Mouse (Mus musculus) cerebellum, adult 2 months (tissue): Measurements from ENCODE around the gene Mslnl. TPM values are rescaled to one million over a fixed set of nuclear protein-coding genes. Genes with fewer than 3 reads are reported as not detected.

Experiments used
- DNase-seq, 2 experiments: peaks; one replicate each; pipeline ENCODE4 v3.0.0; 2021
- H3K27ac ChIP-seq: fragments of 200-500 bp; 2 replicates; pipeline ENCODE4 v1.5.1; 2012; ENCODE audit warnings: low read length, control low read depth, inconsistent platforms; ENCODE audit not compliant: insufficient read depth
- H3K27me3 ChIP-seq: fragments of 200-500 bp; 2 replicates; pipeline ENCODE4 v1.6.1; 2012; ENCODE audit warnings: inconsistent platforms, mild to moderate bottlenecking, low read length, moderate library complexity; ENCODE audit not compliant: control insufficient read depth, insufficient read depth
- H3K4me1 ChIP-seq: fragments of 200-500 bp; 2 replicates; pipeline ENCODE4 v1.6.1; 2011; ENCODE audit warnings: low read length; ENCODE audit not compliant: control insufficient read depth, insufficient read depth
- H3K4me3 ChIP-seq: fragments of 200-500 bp; replicated peaks from 2 replicates; pipeline ENCODE3; 2011; ENCODE audit warnings: mild to moderate bottlenecking, low read depth, low read length, control low read depth; ENCODE audit not compliant: insufficient read depth
- CTCF ChIP-seq: fragments of 200-500 bp; IDR thresholded peaks from 2 replicates; pipeline ENCODE4 v1.5.1; 2011; ENCODE audit warnings: low read depth, mild to moderate bottlenecking, control low read depth, low read length, moderate library complexity, borderline replicate concordance; ENCODE audit not compliant: insufficient read depth
- POLR2A ChIP-seq: fragments of 200-500 bp; IDR thresholded peaks from 2 replicates; pipeline ENCODE4 v1.6.1; 2011; ENCODE audit warnings: low read length, control low read depth, borderline replicate concordance; ENCODE audit not compliant: insufficient read depth
- WGBS: fragments of 180-500 bp; shearing (Covaris S2); methylation state at CpG from one replicate; pipeline ENCODE4 v1.1.7; 2018; 5-methylcytosine and 5-hydroxymethylcytosine counted together
- polyA plus RNA-seq: library from polyadenylated mRNA; depleted of rRNA; stranded (reverse); fragments of >200 nt; gene quantifications from 2 replicates; pipeline ENCODE4 v1.2.3, GENCODE M21; 2012

Gene Mslnl
- polyA plus RNA-seq, 1 experiment: 1.1 TPM

GRCm38 (mm10) chr17:25715627-25716026 lies 20.2 kb upstream of the Mslnl start:
- H3K4me1 ChIP-seq: no peaks in the 10 kb centered on the region
- H3K4me3 ChIP-seq: no peak overlapping the region
- H3K27ac ChIP-seq: no peak overlapping the region
- no peaks in the 10 kb centered on the region; the same call in 1 of the 2 replicates for H3K27me3 ChIP-seq
- 55% methylated on average over 3 of the region's 3 CpGs for WGBS
- TF ChIP-seq CTCF: no peak
- TF ChIP-seq POLR2A: no peak
- DNase-seq: no peak

GRCm38 (mm10) chr17:25716130-25716529 lies 19.7 kb upstream of the Mslnl start:
- no peak for DNase-seq
- H3K4me3 ChIP-seq: no peak overlapping the region
- 8% methylated on average over 6 of the region's 6 CpGs for WGBS
- no peaks in the 10 kb centered on the region for H3K4me1 ChIP-seq
- H3K27me3 ChIP-seq: no peaks in the 10 kb centered on the region; the same call in 1 of the 2 replicates
- H3K27ac ChIP-seq: no peak overlapping the region
- TF ChIP-seq POLR2A (no peak), CTCF (no peak)

GRCm38 (mm10) chr17:25716711-25717637 lies 18.9 kb upstream of the Mslnl start, which contains the start of gene Gng13:
TSS of gene Gng13 (plus strand) at chr17:25717171.
- TF ChIP-seq POLR2A (no peak), CTCF (no peak)
- Histone ChIP-seq H3K4me1 (no peaks in the 10 kb centered on the region), H3K27ac (no peak within 1 kb of the TSS), H3K27me3 (no peaks in the 10 kb centered on the region; the same call in 1 of the 2 replicates), H3K4me3 (no peak within 1 kb of the TSS)
- DNase-seq: no peak
- WGBS: 1% methylated on average over 45 of the region's 45 CpGs

GRCm38 (mm10) chr17:25717691-25718090 lies 18.2 kb upstream of the Mslnl start:
- DNase-seq: no peak
- 6% methylated on average over 6 of the region's 6 CpGs for WGBS
- no peaks in the 10 kb centered on the region; the same call in 1 of the 2 replicates for H3K27me3 ChIP-seq
- TF ChIP-seq CTCF: no peak
- TF ChIP-seq POLR2A: no peak
- H3K27ac ChIP-seq: no peak overlapping the region
- H3K4me3 ChIP-seq: no peak overlapping the region
- H3K4me1 ChIP-seq: no peaks in the 10 kb centered on the region

- Histone ChIP-seq H3K4me1 (no peaks in the 10 kb centered on the region), H3K27me3 (no peaks in the 10 kb centered on the region; the same call in 1 of the 2 replicates), H3K27ac (no peak overlapping the region), H3K4me3 (no peak overlapping the region)
- TF ChIP-seq POLR2A (no peak), CTCF (no peak)
- 95% methylated on average over 5 of the region's 5 CpGs for WGBS
- no peak for DNase-seq
Measured at GRCm38 (mm10) chr17:25721476-25721875, 14.4 kb upstream of the Mslnl start.

- H3K4me1 ChIP-seq: peaks cover 3% of the 10 kb centered on the region
- 92% methylated on average over 19 of the region's 19 CpGs for WGBS
- TF ChIP-seq POLR2A: no peak
- TF ChIP-seq CTCF: no peak
- no peak for DNase-seq
- no peak overlapping the region for H3K4me3 ChIP-seq
- H3K27ac ChIP-seq: no peak overlapping the region
- no peaks in the 10 kb centered on the region for H3K27me3 ChIP-seq
Measured at GRCm38 (mm10) chr17:25723470-25723869, 12.4 kb upstream of the Mslnl start.

- no peak overlapping the region for H3K4me3 ChIP-seq
- WGBS: 68% methylated on average over 7 of the region's 7 CpGs
- no peaks in the 10 kb centered on the region for H3K27me3 ChIP-seq
- DNase-seq: no peak
- H3K4me1 ChIP-seq: peaks cover 7% of the 10 kb centered on the region
- TF ChIP-seq CTCF: no peak
- H3K27ac ChIP-seq: no peak overlapping the region
Measured at GRCm38 (mm10) chr17:25723919-25724318, 11.9 kb upstream of the Mslnl start.

GRCm38 (mm10) chr17:25725264-25725663 lies 10.6 kb upstream of the Mslnl start:
- WGBS: 69% methylated on average over 6 of the region's 6 CpGs

More at GRCm38 (mm10) chr17:25725264-25725663, 10.6 kb upstream of the Mslnl start:
- no peak overlapping the region for H3K27ac ChIP-seq
- no peaks in the 10 kb centered on the region for H3K27me3 ChIP-seq
- TF ChIP-seq POLR2A: no peak
- no peak for TF ChIP-seq CTCF
- H3K4me1 ChIP-seq: peaks cover 9% of the 10 kb centered on the region
- no peak overlapping the region for H3K4me3 ChIP-seq
- no peak for DNase-seq
